Mouse (Mus musculus): Measurements from ENCODE around the gene Cd207. TPM values are rescaled to one million over a fixed set of nuclear protein-coding genes. Genes with fewer than 3 reads are reported as not detected.

Cd207 gene
- polyA plus RNA-seq, 1 experiment from 2014 or later = not detected

DNA sequence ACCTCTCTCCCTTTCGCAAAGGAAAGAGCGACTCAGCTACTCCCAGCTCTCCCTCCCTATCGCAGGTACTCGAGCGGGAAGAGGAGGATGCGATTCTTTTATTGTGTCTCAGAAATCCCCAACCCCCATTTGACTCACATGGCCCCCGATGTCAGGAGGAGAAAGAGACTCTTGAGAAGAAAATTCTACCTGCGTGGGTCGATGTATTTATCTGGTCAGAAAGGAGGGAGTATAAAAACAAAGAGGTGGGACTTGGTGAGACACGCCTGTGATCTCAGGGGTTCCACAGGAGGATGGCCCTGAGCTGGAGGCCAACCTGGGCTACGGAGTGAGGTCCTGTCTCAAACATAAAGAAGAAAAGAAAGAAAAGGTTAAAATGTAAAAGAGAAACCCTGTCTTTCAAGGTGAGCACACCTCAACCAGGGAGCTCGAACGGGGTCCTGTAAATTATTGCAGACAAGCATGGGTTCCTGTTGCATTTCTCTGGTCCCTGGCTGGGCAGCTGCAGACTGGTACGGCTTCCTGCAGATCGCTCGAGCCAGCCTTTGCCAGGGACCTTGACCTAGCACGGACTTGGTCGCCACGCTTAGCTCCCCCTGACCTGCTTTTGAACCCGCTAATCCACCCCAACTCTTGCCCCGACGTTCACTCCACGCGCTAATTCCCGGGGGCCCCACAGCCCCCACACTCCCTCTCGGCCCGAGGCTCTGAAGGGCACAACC lies 25.5 kb upstream of the Cd207 start:
- Histone ChIP-seq H3K27ac (replicated peaks) (no peak overlapping the region), H3K9me3 (ENCODE audit: control insufficient read depth, low read length) (no peaks in the 10 kb centered on the region), H3K4me1 (replicated peaks; ENCODE audit: control insufficient read depth, insufficient read depth) (no peaks in the 10 kb centered on the region), H3K9ac (ENCODE audit: low read length) (no peak overlapping the region), H3K4me3 (ENCODE audit: low read depth, low read length) (no peak overlapping the region), H3K27me3 (ENCODE audit: control insufficient read depth, insufficient read depth, low read length) (peaks cover 39% of the 10 kb centered on the region), H3K4me2 (replicated peaks; ENCODE audit: low read depth) (no peak overlapping the region), H3K36me3 (ENCODE audit: control insufficient read depth, insufficient read depth, low read length) (no peaks in the 10 kb centered on the region)
- no peak for DNase-seq (ENCODE audit: low spot score)
- 3% methylated on average over 27 of the region's 27 CpGs for WGBS
- TF ChIP-seq EP300 (optimal IDR thresholded peaks at IDR 0.05) = no peak
- ATAC-seq (ENCODE audit: low FRiP score, low TSS enrichment) = no peak

DNA sequence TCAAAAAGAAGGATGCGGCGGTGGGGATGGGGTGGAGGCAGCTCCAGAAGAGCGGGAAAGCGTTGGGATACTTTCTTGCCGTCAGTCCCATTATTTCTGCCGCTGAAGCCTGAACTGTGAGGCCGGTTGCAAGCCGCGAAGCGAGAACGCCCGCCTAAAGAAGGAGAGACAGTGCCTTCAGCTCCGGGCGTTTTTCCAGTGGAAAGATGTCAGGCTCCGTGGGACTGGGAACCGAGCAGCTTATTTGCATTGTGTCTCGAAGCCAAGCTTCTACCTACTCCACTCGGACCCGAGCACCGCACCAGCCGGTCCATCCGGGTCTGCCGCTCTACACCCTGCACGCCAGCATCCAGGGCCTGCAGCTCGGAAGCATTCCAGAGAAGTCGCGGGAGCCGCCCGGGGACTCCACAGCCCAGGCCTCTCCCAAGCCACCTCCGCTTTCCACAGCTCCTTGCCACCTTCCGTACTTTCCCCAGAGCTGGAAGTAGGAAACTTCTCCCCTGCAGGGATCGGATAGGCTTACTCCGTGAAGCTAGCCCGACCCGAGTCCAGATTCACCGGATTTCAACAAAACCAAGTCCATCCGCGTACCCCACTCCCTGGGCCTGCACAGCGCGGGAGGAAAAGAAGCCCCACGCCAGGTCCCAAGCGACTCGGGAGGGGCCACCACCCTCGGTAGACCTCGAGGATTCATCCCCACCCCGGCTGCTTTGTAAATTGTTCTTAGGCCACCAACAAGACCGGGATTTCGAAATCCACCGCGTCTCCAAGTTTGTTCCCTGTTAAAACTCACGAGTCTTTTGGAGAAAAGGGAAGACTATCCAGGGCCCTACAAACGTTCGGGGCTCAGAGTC lies 24.7 kb upstream of the Cd207 start:
- no peaks in the 10 kb centered on the region for H3K9me3 ChIP-seq (ENCODE audit: control insufficient read depth, low read length)
- 2% methylated on average over 53 of the region's 53 CpGs for WGBS

DNA sequence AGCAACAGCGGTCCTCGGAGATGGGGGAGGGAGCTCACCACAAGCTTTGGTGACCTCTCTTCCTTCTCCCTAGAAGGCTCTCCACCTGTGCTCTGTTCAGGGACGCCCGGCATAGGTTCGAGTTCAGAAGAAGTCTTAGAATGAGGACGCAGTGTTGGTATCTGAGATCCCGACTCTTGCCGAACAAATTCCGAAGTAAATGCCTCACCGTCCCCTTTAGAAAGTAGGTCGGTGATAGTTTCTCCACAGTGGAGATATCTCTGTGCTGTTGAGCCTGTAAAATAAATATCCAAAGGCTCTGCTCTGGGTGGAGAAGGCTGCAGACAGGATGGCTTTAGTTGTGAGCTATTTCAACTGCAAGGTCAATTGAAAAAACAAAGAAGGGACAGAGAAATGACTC lies 23.3 kb upstream of the Cd207 start:
- no peak for ATAC-seq (ENCODE audit: low FRiP score, low TSS enrichment)
- no peak for DNase-seq (ENCODE audit: low spot score)
- Histone ChIP-seq H3K9me3 (ENCODE audit: control insufficient read depth, low read length) (no peaks in the 10 kb centered on the region), H3K4me3 (ENCODE audit: low read depth, low read length) (no peak overlapping the region), H3K36me3 (ENCODE audit: control insufficient read depth, insufficient read depth, low read length) (no peaks in the 10 kb centered on the region), H3K27me3 (ENCODE audit: control insufficient read depth, insufficient read depth, low read length) (peaks cover 30% of the 10 kb centered on the region), H3K9ac (ENCODE audit: low read length) (no peak overlapping the region), H3K27ac (replicated peaks) (no peak overlapping the region), H3K4me1 (replicated peaks; ENCODE audit: control insufficient read depth, insufficient read depth) (no peaks in the 10 kb centered on the region), H3K4me2 (replicated peaks; ENCODE audit: low read depth) (no peak overlapping the region)
- 2% methylated on average over 11 of the region's 11 CpGs for WGBS
- TF ChIP-seq EP300 (optimal IDR thresholded peaks at IDR 0.05) (no peak), CTCF (IDR thresholded peaks at IDR 0.05; ENCODE audit: low read depth) (no peak)

More for the DNA sequence above, 24.7 kb upstream of the Cd207 start:
- no peaks in the 10 kb centered on the region for H3K4me1 ChIP-seq (replicated peaks; ENCODE audit: control insufficient read depth, insufficient read depth)
- DNase-seq (ENCODE audit: low spot score) (peak; percentile 29), ATAC-seq (ENCODE audit: low FRiP score, low TSS enrichment) (peak; percentile 42; the same call in 1 of the 2 replicates)
- H3K36me3 ChIP-seq (ENCODE audit: control insufficient read depth, insufficient read depth, low read length) = no peaks in the 10 kb centered on the region
- H3K27ac ChIP-seq (replicated peaks) = no peak overlapping the region
- peaks cover 34% of the 10 kb centered on the region for H3K27me3 ChIP-seq (ENCODE audit: control insufficient read depth, insufficient read depth, low read length)
- TF ChIP-seq CTCF (IDR thresholded peaks at IDR 0.05; ENCODE audit: low read depth) = no peak
- TF ChIP-seq EP300 (optimal IDR thresholded peaks at IDR 0.05) = no peak
- H3K9ac ChIP-seq (ENCODE audit: low read length) = no peak overlapping the region
- H3K4me2 ChIP-seq (replicated peaks; ENCODE audit: low read depth) = no peak overlapping the region
- H3K4me3 ChIP-seq (ENCODE audit: low read depth, low read length) = peak overlapping the region; percentile 8; the same call in 1 of the 2 replicates

DNA sequence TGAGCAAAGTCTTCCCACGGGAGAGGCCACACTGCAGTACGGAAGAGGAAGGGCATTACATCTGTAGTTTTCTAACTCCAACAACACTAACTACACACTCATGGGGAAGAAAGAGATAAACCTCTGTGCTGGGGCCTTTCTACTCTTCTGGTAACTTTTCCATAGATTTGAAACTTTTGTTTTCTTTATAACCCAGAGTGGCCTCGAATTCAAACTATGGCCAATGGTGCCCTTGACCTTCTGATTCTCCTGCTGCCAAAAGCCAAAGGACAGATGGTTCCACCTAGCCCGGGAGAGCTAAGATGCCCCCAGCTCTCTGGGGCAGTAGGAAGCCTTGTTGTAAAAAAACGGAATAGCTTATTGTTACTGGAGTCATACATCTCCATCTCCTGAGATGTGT lies 22.3 kb upstream of the Cd207 start:
- DNase-seq (ENCODE audit: low spot score) (no peak), ATAC-seq (ENCODE audit: low FRiP score, low TSS enrichment) (no peak)
- Histone ChIP-seq H3K36me3 (ENCODE audit: control insufficient read depth, insufficient read depth, low read length) (no peaks in the 10 kb centered on the region), H3K4me3 (ENCODE audit: low read depth, low read length) (no peak overlapping the region), H3K27me3 (ENCODE audit: control insufficient read depth, insufficient read depth, low read length) (peaks cover 26% of the 10 kb centered on the region), H3K4me2 (replicated peaks; ENCODE audit: low read depth) (no peak overlapping the region), H3K9ac (ENCODE audit: low read length) (no peak overlapping the region), H3K4me1 (replicated peaks; ENCODE audit: control insufficient read depth, insufficient read depth) (no peaks in the 10 kb centered on the region), H3K9me3 (ENCODE audit: control insufficient read depth, low read length) (no peaks in the 10 kb centered on the region), H3K27ac (replicated peaks) (no peak overlapping the region)
- TF ChIP-seq EP300 (optimal IDR thresholded peaks at IDR 0.05) (no peak), CTCF (IDR thresholded peaks at IDR 0.05; ENCODE audit: low read depth) (no peak)
- 8% methylated on average over 5 of the region's 5 CpGs for WGBS

DNA sequence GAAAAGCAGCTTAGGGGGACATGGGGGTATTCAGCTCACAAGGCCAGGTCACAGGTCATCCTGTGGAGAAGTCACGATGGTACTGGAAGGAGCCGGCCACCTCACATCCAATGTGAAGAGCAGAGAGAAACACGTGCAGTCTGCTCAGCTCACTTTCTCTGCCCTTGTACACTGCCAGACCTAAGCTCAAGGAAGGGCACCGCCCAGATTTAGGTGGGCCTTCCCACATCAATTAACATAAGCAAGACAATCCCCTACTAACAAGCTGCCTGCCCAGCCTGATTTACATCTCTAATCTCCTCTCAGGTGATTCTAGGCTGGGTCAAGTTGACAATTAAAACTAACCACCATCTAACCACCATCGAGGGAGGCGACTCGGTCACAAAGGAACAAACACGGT lies 20.3 kb upstream of the Cd207 start:
- H3K27me3 ChIP-seq (ENCODE audit: control insufficient read depth, insufficient read depth, low read length) = peaks cover 30% of the 10 kb centered on the region
- no peak overlapping the region for H3K4me2 ChIP-seq (replicated peaks; ENCODE audit: low read depth)
- WGBS = 5% methylated on average over 8 of the region's 8 CpGs
- no peak for TF ChIP-seq CTCF (IDR thresholded peaks at IDR 0.05; ENCODE audit: low read depth)
- no peak for TF ChIP-seq EP300 (optimal IDR thresholded peaks at IDR 0.05)
- no peak overlapping the region for H3K9ac ChIP-seq (ENCODE audit: low read length)
- no peaks in the 10 kb centered on the region for H3K36me3 ChIP-seq (ENCODE audit: control insufficient read depth, insufficient read depth, low read length)
- no peaks in the 10 kb centered on the region for H3K9me3 ChIP-seq (ENCODE audit: control insufficient read depth, low read length)
- ATAC-seq (ENCODE audit: low FRiP score, low TSS enrichment) (no peak), DNase-seq (ENCODE audit: low spot score) (no peak)
- H3K27ac ChIP-seq (replicated peaks) = no peak overlapping the region
- H3K4me1 ChIP-seq (replicated peaks; ENCODE audit: control insufficient read depth, insufficient read depth) = no peaks in the 10 kb centered on the region
- H3K4me3 ChIP-seq (ENCODE audit: low read depth, low read length) = no peak overlapping the region

DNA sequence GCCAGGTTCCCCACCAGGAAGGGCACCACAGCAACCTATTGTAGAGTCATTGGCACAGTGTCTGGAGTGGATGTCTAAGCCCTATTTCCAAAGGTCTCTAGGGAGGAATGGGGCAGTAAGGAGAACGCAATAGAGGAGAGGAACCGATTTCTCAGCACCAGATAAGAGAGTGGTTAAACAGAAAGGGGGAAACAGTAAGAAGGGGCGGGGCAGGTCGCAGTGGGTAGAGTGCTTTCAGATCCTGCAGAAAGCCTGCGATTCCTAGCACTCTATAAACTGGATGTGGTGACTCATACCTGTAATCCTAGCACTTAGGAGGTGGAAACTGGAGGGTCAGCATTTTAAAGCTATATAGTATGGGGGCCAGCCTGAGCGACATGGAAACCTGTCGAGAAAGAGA lies 19.0 kb upstream of the Cd207 start:
- WGBS = 1% methylated on average over 7 of the region's 7 CpGs
- no peak overlapping the region for H3K4me2 ChIP-seq (replicated peaks; ENCODE audit: low read depth)
- H3K36me3 ChIP-seq (ENCODE audit: control insufficient read depth, insufficient read depth, low read length) = no peaks in the 10 kb centered on the region
- no peaks in the 10 kb centered on the region for H3K4me1 ChIP-seq (replicated peaks; ENCODE audit: control insufficient read depth, insufficient read depth)
- H3K9ac ChIP-seq (ENCODE audit: low read length) = no peak overlapping the region
- H3K4me3 ChIP-seq (ENCODE audit: low read depth, low read length) = no peak overlapping the region
- no peak for DNase-seq (ENCODE audit: low spot score)
- no peak; the same call in 1 of the 2 replicates for ATAC-seq (ENCODE audit: low FRiP score, low TSS enrichment)
- no peak for TF ChIP-seq CTCF (IDR thresholded peaks at IDR 0.05; ENCODE audit: low read depth)
- no peak for TF ChIP-seq EP300 (optimal IDR thresholded peaks at IDR 0.05)
- no peaks in the 10 kb centered on the region for H3K9me3 ChIP-seq (ENCODE audit: control insufficient read depth, low read length)
- H3K27ac ChIP-seq (replicated peaks) = no peak overlapping the region
- peaks cover 24% of the 10 kb centered on the region for H3K27me3 ChIP-seq (ENCODE audit: control insufficient read depth, insufficient read depth, low read length)
